Mouse (Mus musculus) midbrain, embryonic 14.5 days (tissue): Measurements from ENCODE around the gene Macrod2. TPM values are rescaled to one million over a fixed set of nuclear protein-coding genes. Genes with fewer than 3 reads are reported as not detected.

Source experiments
- ATAC-seq: fragments of 200-750 bp; cut with Nextera tagmentation; 2 replicates; pipeline ENCODE4 v1.8.0; 2017; ENCODE audit warnings: moderate number of reproducible peaks, moderate library complexity; ENCODE audit not compliant: low FRiP score, low TSS enrichment
- DNase-seq: peaks from one replicate; pipeline ENCODE4 v3.0.0-alpha.2; 2015
- H3K27ac ChIP-seq: fragments of 300-500 bp; sonication (generic); replicated peaks from 2 replicates; pipeline ENCODE4 v1.5.1; 2014; ENCODE audit warnings: mild to moderate bottlenecking, low read depth, low read length, moderate library complexity
- H3K27me3 ChIP-seq: fragments of 300-500 bp; sonication (generic); 2 replicates; pipeline ENCODE4 v1.6.1; 2014; ENCODE audit warnings: low read length, control low read depth, mixed read lengths; ENCODE audit not compliant: control insufficient read depth, insufficient read depth
- H3K36me3 ChIP-seq: fragments of 300-500 bp; sonication (generic); 2 replicates; pipeline ENCODE4 v1.6.1; 2014; ENCODE audit warnings: low read length, control low read depth; ENCODE audit not compliant: control insufficient read depth, insufficient read depth
- H3K4me1 ChIP-seq: fragments of 300-500 bp; sonication (generic); 2 replicates; pipeline ENCODE4 v1.6.1; 2014; ENCODE audit warnings: mild to moderate bottlenecking, antibody characterized with exemption, low read length, control low read depth; ENCODE audit not compliant: control insufficient read depth, insufficient read depth
- H3K4me2 ChIP-seq: fragments of 300-500 bp; sonication (generic); 2 replicates; pipeline ENCODE4 v1.6.1; 2014; ENCODE audit warnings: mild to moderate bottlenecking, low read length, moderate library complexity
- H3K4me3 ChIP-seq: fragments of 300-500 bp; sonication (generic); replicated peaks from 2 replicates; pipeline ENCODE4 v1.5.1; 2014; ENCODE audit warnings: low read depth, low read length
- H3K9ac ChIP-seq: fragments of 300-500 bp; sonication (generic); replicated peaks from 2 replicates; pipeline ENCODE4 v1.6.1; 2014; ENCODE audit warnings: mild to moderate bottlenecking, low read length, moderate library complexity
- H3K9me3 ChIP-seq: fragments of 300-500 bp; sonication (generic); 2 replicates; pipeline ENCODE4 v1.6.1; 2016; ENCODE audit warnings: low read length, control low read depth, mixed read lengths; ENCODE audit not compliant: control insufficient read depth
- WGBS: fragments of 180-500 bp; shearing (Covaris S2); extraction: QIAGEN DNeasy Blood & Tissue Kit; methylation state at CpG from one replicate; pipeline ENCODE4 v1.1.7; 2014; 5-methylcytosine and 5-hydroxymethylcytosine counted together
- polyA plus RNA-seq: library from polyadenylated mRNA; unstranded; fragments of >200 nt; fragmentation: Nextera tagmentation; extraction: Ambion mirVana; gene quantifications from 2 replicates; pipeline ENCODE4 v1.2.1, GENCODE M21; 2014

The Macrod2 gene
- polyA plus RNA-seq, 1 experiment from 2014 or later = 61.4 TPM

GRCm38 (mm10) chr2:141202015-141202364, 806.9 kb downstream of the Macrod2 start:
- Histone ChIP-seq H3K9me3 (no peaks in the 10 kb centered on the region), H3K9ac (no peak overlapping the region), H3K4me3 (no peak overlapping the region), H3K27me3 (no peaks in the 10 kb centered on the region), H3K36me3 (no peaks in the 10 kb centered on the region), H3K4me1 (0 out of 2 replicates have a peak, but pooled peaks cover 3% of the 10 kb centered on the region), H3K4me2 (no peak overlapping the region), H3K27ac (no peak overlapping the region)
- WGBS = 32% methylated on average over 1 of the region's 1 CpGs
- DNase-seq (no peak), ATAC-seq (no peak)

GRCm38 (mm10) chr2:141211346-141211745, 816.2 kb downstream of the Macrod2 start:
- H3K27ac ChIP-seq = no peak overlapping the region
- DNase-seq (no peak), ATAC-seq (no peak)
- no peaks in the 10 kb centered on the region for H3K36me3 ChIP-seq
- WGBS = 90% methylated on average over 5 of the region's 5 CpGs
- H3K9me3 ChIP-seq = no peaks in the 10 kb centered on the region
- H3K4me2 ChIP-seq = no peak overlapping the region
- no peaks in the 10 kb centered on the region for H3K4me1 ChIP-seq
- H3K9ac ChIP-seq = no peak overlapping the region
- no peaks in the 10 kb centered on the region for H3K27me3 ChIP-seq
- H3K4me3 ChIP-seq = no peak overlapping the region

GRCm38 (mm10) chr2:141212291-141212690, 817.2 kb downstream of the Macrod2 start:
- ATAC-seq = no peak
- Histone ChIP-seq H3K27ac (no peak overlapping the region), H3K9ac (no peak overlapping the region), H3K9me3 (no peaks in the 10 kb centered on the region), H3K4me3 (no peak overlapping the region), H3K4me1 (no peaks in the 10 kb centered on the region), H3K36me3 (no peaks in the 10 kb centered on the region), H3K4me2 (no peak overlapping the region), H3K27me3 (no peaks in the 10 kb centered on the region)
- 91% methylated on average over 2 of the region's 2 CpGs for WGBS
- DNase-seq = no peak

GRCm38 (mm10) chr2:141217490-141217889, 822.4 kb downstream of the Macrod2 start:
- WGBS = 33% methylated on average over 2 of the region's 2 CpGs

GRCm38 (mm10) chr2:141217925-141218324, 822.8 kb downstream of the Macrod2 start:
- WGBS = 80% methylated on average over 3 of the region's 3 CpGs
- Histone ChIP-seq H3K27ac (no peak overlapping the region), H3K4me3 (no peak overlapping the region), H3K36me3 (no peaks in the 10 kb centered on the region), H3K27me3 (no peaks in the 10 kb centered on the region), H3K9ac (no peak overlapping the region), H3K4me2 (no peak overlapping the region), H3K4me1 (no peaks in the 10 kb centered on the region), H3K9me3 (peaks cover 13% of the 10 kb centered on the region)
- DNase-seq (no peak), ATAC-seq (no peak)

More at GRCm38 (mm10) chr2:141217490-141217889, 822.4 kb downstream of the Macrod2 start:
- no peak overlapping the region for H3K27ac ChIP-seq
- no peak for ATAC-seq
- H3K4me2 ChIP-seq = no peak overlapping the region
- no peaks in the 10 kb centered on the region for H3K4me1 ChIP-seq
- H3K4me3 ChIP-seq = no peak overlapping the region
- H3K9me3 ChIP-seq = peaks cover 13% of the 10 kb centered on the region
- no peak overlapping the region for H3K9ac ChIP-seq
- peak; percentile 61 for DNase-seq
- H3K27me3 ChIP-seq = no peaks in the 10 kb centered on the region
- no peaks in the 10 kb centered on the region for H3K36me3 ChIP-seq

GRCm38 (mm10) chr2:141228809-141229208, 833.7 kb downstream of the Macrod2 start:
- WGBS = 80% methylated on average over 1 of the region's 1 CpGs
- ATAC-seq (no peak), DNase-seq (no peak)
- Histone ChIP-seq H3K27ac (no peak overlapping the region), H3K27me3 (no peaks in the 10 kb centered on the region), H3K4me2 (no peak overlapping the region), H3K9ac (no peak overlapping the region), H3K9me3 (no peaks in the 10 kb centered on the region), H3K36me3 (no peaks in the 10 kb centered on the region), H3K4me3 (no peak overlapping the region), H3K4me1 (peaks cover 11% of the 10 kb centered on the region; the same call in 1 of the 2 replicates)

GRCm38 (mm10) chr2:141229820-141230219, 834.7 kb downstream of the Macrod2 start:
- no peak for DNase-seq
- Histone ChIP-seq H3K4me3 (no peak overlapping the region), H3K27ac (no peak overlapping the region), H3K27me3 (no peaks in the 10 kb centered on the region), H3K9me3 (no peaks in the 10 kb centered on the region), H3K4me2 (no peak overlapping the region), H3K36me3 (no peaks in the 10 kb centered on the region), H3K9ac (no peak overlapping the region), H3K4me1 (peaks cover 11% of the 10 kb centered on the region; the same call in 1 of the 2 replicates)
- ATAC-seq = no peak
- 48% methylated on average over 6 of the region's 6 CpGs for WGBS

- peak overlapping the region; percentile 43 for H3K4me2 ChIP-seq
- H3K27me3 ChIP-seq = no peaks in the 10 kb centered on the region
- no peaks in the 10 kb centered on the region for H3K36me3 ChIP-seq
- DNase-seq (peak; percentile 72), ATAC-seq (peak; percentile 73; the same call in 1 of the 2 replicates)
- no peak overlapping the region for H3K27ac ChIP-seq
- WGBS = 12% methylated on average over 16 of the region's 16 CpGs
- H3K4me1 ChIP-seq = peaks cover 11% of the 10 kb centered on the region; the same call in 1 of the 2 replicates
- H3K9me3 ChIP-seq = no peaks in the 10 kb centered on the region
- no peak overlapping the region for H3K9ac ChIP-seq
- 0 out of 2 replicates have a peak overlapping the region, but pooled peaks have one; percentile 10 for H3K4me3 ChIP-seq
Measured at GRCm38 (mm10) chr2:141231011-141231668, 836.0 kb downstream of the Macrod2 start.

- Histone ChIP-seq H3K4me3 (no peak overlapping the region), H3K9ac (no peak overlapping the region), H3K9me3 (no peaks in the 10 kb centered on the region), H3K4me2 (no peak overlapping the region), H3K36me3 (no peaks in the 10 kb centered on the region), H3K27me3 (no peaks in the 10 kb centered on the region), H3K4me1 (peaks cover 11% of the 10 kb centered on the region; the same call in 1 of the 2 replicates), H3K27ac (no peak overlapping the region)
- ATAC-seq = no peak
- DNase-seq = no peak
- WGBS = 72% methylated on average over 8 of the region's 8 CpGs
Measured at GRCm38 (mm10) chr2:141234306-141234705, 839.2 kb downstream of the Macrod2 start.
